ENCODE assay signal across 9 mouse cellular contexts in genomic region chr17:73709131-73710041, GRCm38 (mm10). TPM values are rescaled to one million over a fixed set of nuclear protein-coding genes. Genes with fewer than 3 reads are reported as not detected.
A peak's percentile ranks its signal among the peaks of the same experiment; 100 is the strongest.
DNase-seq lines count a peak whose midpoint lies in the region; ATAC-seq and TF ChIP-seq lines count a peak whose summit lies in the region.
"Had no signal": no experiment of that assay in that cellular context is flagged by ENCODE, and none has a peak within 500 bp of the region (broad histone marks: within the 10 kb centered on the region; RNA-seq: fewer than 3 reads in every experiment).

No protein-coding gene starts in this region.

- in situ Hi-C loops in Patski (cut with MboI; ENCODE audit: low pct_unique_long_range_greater_than_20kb) = loop anchor here (5.0 kb wide), 1 partner anchor 137 kb away; no protein-coding TSS in a partner anchor

- peaks cover 4% of the 10 kb centered on the region for H3K27me3 ChIP-seq in Patski
- peaks cover 63% of the 10 kb centered on the region for H3K27me3 ChIP-seq in forebrain, embryonic 10.5 days (ENCODE audit: poor library complexity, severe bottlenecking)
- H3K27me3 ChIP-seq in intestine, postnatal 0 days (replicated peaks; ENCODE audit: control insufficient read depth, insufficient read depth, low read length) = peaks cover 38% of the 10 kb centered on the region
- H3K27me3 ChIP-seq in limb, embryonic 11.5 days (ENCODE audit: control insufficient read depth, insufficient read depth, low read length) = peaks cover 37% of the 10 kb centered on the region

- no peak for TF ChIP-seq CTCF in gastrocnemius, adult 2 months (IDR thresholded peaks at IDR 0.05)
- TF ChIP-seq CTCF in Patski (IDR thresholded peaks at IDR 0.05) = no peak
- no peak for TF ChIP-seq CTCF in intestine, postnatal 0 days (IDR thresholded peaks at IDR 0.05; ENCODE audit: low read depth)

- H3K9me3 ChIP-seq in forebrain, embryonic 10.5 days = peaks cover 7% of the 10 kb centered on the region; the same call in 1 of the 2 replicates
- H3K9me3 ChIP-seq in intestine, postnatal 0 days (ENCODE audit: control insufficient read depth) = no peaks in the 10 kb centered on the region
- no peaks in the 10 kb centered on the region for H3K9me3 ChIP-seq in limb, embryonic 11.5 days (ENCODE audit: control insufficient read depth, low read length)

- H3K36me3 ChIP-seq in forebrain, embryonic 10.5 days (replicated peaks) = no peaks in the 10 kb centered on the region
- H3K36me3 ChIP-seq in intestine, postnatal 0 days (ENCODE audit: control insufficient read depth, insufficient read depth) = no peaks in the 10 kb centered on the region
- no peaks in the 10 kb centered on the region for H3K36me3 ChIP-seq in limb, embryonic 11.5 days (ENCODE audit: control insufficient read depth, insufficient read depth, low read length)
- H3K36me3 ChIP-seq: G1E had no signal

- intact Hi-C loops in gastrocnemius, adult 2 months (cut with DNase I) = no loop called here
- intact Hi-C loops in gastrocnemius, postnatal 14 days (cut with DNase I; ENCODE audit: low total_unique reads) = no loop called here

- CTCF ChIA-PET in Patski (lab: Charles Lee) = interaction anchor here (0.8 to 1.6 kb wide), 3 partner anchors 16 to 77 kb away, joined by 3 read pairs; no protein-coding TSS in a partner anchor

- H3K4me1 ChIP-seq in forebrain, embryonic 10.5 days = peaks cover 34% of the 10 kb centered on the region
- no peaks in the 10 kb centered on the region for H3K4me1 ChIP-seq in intestine, postnatal 0 days (replicated peaks; ENCODE audit: control insufficient read depth, insufficient read depth, low read length)
- peaks cover 7% of the 10 kb centered on the region; the same call in 1 of the 2 replicates for H3K4me1 ChIP-seq in limb, embryonic 11.5 days (ENCODE audit: control insufficient read depth, insufficient read depth, low read length)

- no peak overlapping the region for H3K9ac ChIP-seq in intestine, postnatal 0 days (ENCODE audit: low read depth, low read length)
- H3K9ac ChIP-seq in limb, embryonic 11.5 days (ENCODE audit: low read length) = peak overlapping the region; percentile 52; the same call in 1 of the 2 replicates

- ATAC-seq in Patski = peak; percentile 31
- ATAC-seq in intestine, postnatal 0 days = no peak
- no peak; the same call in 1 of the 2 replicates for ATAC-seq in limb, embryonic 11.5 days (ENCODE audit: insufficient number of reproducible peaks, low FRiP score, low TSS enrichment, low read depth)

- peak overlapping the region; percentile 85 for H3K4me2 ChIP-seq in intestine, postnatal 0 days (replicated peaks; ENCODE audit: low read depth)
- peak overlapping the region; percentile 83 for H3K4me2 ChIP-seq in limb, embryonic 11.5 days (ENCODE audit: low read depth, severe bottlenecking)

- peak; percentile 22 for DNase-seq in gastrocnemius, adult 2 months
- DNase-seq in gastrocnemius, postnatal 14 days = no peak
- DNase-seq in Patski (ENCODE audit: low read depth, low spot score) = no peak
- DNase-seq in forebrain, embryonic 10.5 days (ENCODE audit: extremely low spot score, low spot score) = peak; percentile 35
- peak; percentile 49 for DNase-seq in limb, embryonic 11.5 days (ENCODE audit: low spot score)
- peak; percentile 40 for DNase-seq in retina, postnatal 1 day
- no peak for DNase-seq in ovary, adult 18-20 months (ENCODE audit: low spot score)

- WGBS in forebrain, embryonic 10.5 days = 2% methylated on average over 43 of the region's 43 CpGs
- WGBS in intestine, postnatal 0 days = 4% methylated on average over 43 of the region's 43 CpGs
- 2% methylated on average over 42 of the region's 43 CpGs for WGBS in limb, embryonic 11.5 days

- H3K4me3 ChIP-seq in gastrocnemius, adult 2 months = peak overlapping the region; percentile 71
- H3K4me3 ChIP-seq in forebrain, embryonic 10.5 days = peak overlapping the region; percentile 68
- H3K4me3 ChIP-seq in intestine, postnatal 0 days (ENCODE audit: low read depth, low read length) = peak overlapping the region; percentile 47
- peak overlapping the region; percentile 45 for H3K4me3 ChIP-seq in limb, embryonic 11.5 days (ENCODE audit: low read depth, low read length)

- POLR2A ChIA-PET in Patski (lab: Charles Lee) = no interaction called here

- no peak overlapping the region for H3K27ac ChIP-seq in gastrocnemius, adult 2 months
- H3K27ac ChIP-seq in forebrain, embryonic 10.5 days = peak overlapping the region; percentile 83
- H3K27ac ChIP-seq in intestine, postnatal 0 days (ENCODE audit: low read depth, low read length) = no peak overlapping the region
- no peak overlapping the region for H3K27ac ChIP-seq in limb, embryonic 11.5 days (replicated peaks; ENCODE audit: low read depth, low read length)

RNA-seq across cellular contexts. Expression of gene Galnt14, which starts 0.9 kb away (rescaled TPM):
- total RNA-seq in gastrocnemius, adult 2 months (2021) = not detected
- under 1 TPM in 1 of 2 experiments, not detected in 1; 0.14 TPM for total RNA-seq in gastrocnemius, postnatal 14 days (2021)
- 18.7 TPM for polyA plus RNA-seq in Patski (2021)
- 2.5 and 2.6 TPM in 2 replicates for polyA plus RNA-seq in forebrain, embryonic 10.5 days (2016; fragmentation: Nextera tagmentation; extraction: Ambion mirVana)
- polyA plus RNA-seq in intestine, postnatal 0 days (2015; fragmentation: Nextera tagmentation; extraction: Ambion mirVana) = 0.08 and 0.30 TPM in 2 replicates
- polyA plus RNA-seq in limb, embryonic 11.5 days (2014; fragmentation: Nextera tagmentation; extraction: Ambion mirVana) = 1.2 and 1.4 TPM in 2 replicates
- polyA plus RNA-seq: G1E had no signal

Comparison
In these comparisons a context has a peak if more than half of its experiments do, and no peak if none do; other contexts are left out.
1. DNase-seq: peak in gastrocnemius, adult 2 months (single experiment), forebrain, embryonic 10.5 days (single experiment), limb, embryonic 11.5 days (single experiment) and retina, postnatal 1 day (single experiment); none in gastrocnemius, postnatal 14 days (single experiment), Patski (single experiment) and ovary, adult 18-20 months (single experiment).
2. Peak in every context shown above with its lines, with median percentiles within 50 percentile points of each other: H3K4me3 ChIP-seq.